Mouse (Mus musculus) MEL (cell line): ENCODE results near the gene 4930438A08Rik. TPM values are rescaled to one million over a fixed set of nuclear protein-coding genes. Genes with fewer than 3 reads are reported as not detected.

ENCODE experiments used
- DNase-seq: peaks from one replicate; pipeline ENCODE4 v3.0.0; 2011; ENCODE audit warnings: low read depth, low spot score
- H3K27ac ChIP-seq: 2 replicates; pipeline ENCODE4 v1.5.1; 2012; ENCODE audit warnings: low read depth, mild to moderate bottlenecking, control low read depth, low read length, moderate library complexity; ENCODE audit not compliant: control insufficient read depth
- H3K27me3 ChIP-seq, 2 experiments: fragments of 150-350 bp in 1 of 2; sonication (generic) in 1 of 2; 2 replicates each; pipeline ENCODE4 v1.6.1; 2012; ENCODE audit warnings: low read length in 2 of 2, mild to moderate bottlenecking in 2 of 2, improper control_type of control experiment in 1 of 2, moderate library complexity in 1 of 2; ENCODE audit not compliant: insufficient read depth in 2 of 2, control insufficient read depth in 1 of 2
- H3K36me3 ChIP-seq, 2 experiments: 2 replicates each; pipeline ENCODE4 v1.6.1; 2012 to 2014; ENCODE audit warnings: low read length in 2 of 2, improper control_type of control experiment in 1 of 2, inconsistent platforms in 1 of 2, mild to moderate bottlenecking in 1 of 2; ENCODE audit not compliant: insufficient read depth in 2 of 2, control insufficient read depth in 1 of 2
- H3K4me1 ChIP-seq, 2 experiments: fragments of 150-350 bp in 1 of 2; sonication (generic) in 1 of 2; 2 replicates each; pipeline ENCODE4 v1.6.1; 2012; ENCODE audit warnings: low read length in 2 of 2, improper control_type of control experiment in 1 of 2, mild to moderate bottlenecking in 1 of 2; ENCODE audit not compliant: insufficient read depth in 2 of 2, control insufficient read depth in 1 of 2
- H3K4me3 ChIP-seq, 2 experiments: fragments of 150-350 bp in 1 of 2; sonication (generic) in 1 of 2; 2 replicates each; pipeline ENCODE4 v1.5.1; 2012; ENCODE audit warnings: low read depth in 2 of 2, low read length in 2 of 2, mild to moderate bottlenecking in 2 of 2, moderate library complexity in 2 of 2, control low read depth in 1 of 2, improper control_type of control experiment in 1 of 2; ENCODE audit not compliant: control insufficient read depth in 1 of 2, insufficient read depth in 1 of 2
- H3K79me2 ChIP-seq: 2 replicates; pipeline ENCODE4 v1.6.1; 2012; ENCODE audit warnings: mild to moderate bottlenecking, low read length, moderate library complexity; ENCODE audit not compliant: control insufficient read depth, poor library complexity, insufficient read depth
- H3K9ac ChIP-seq: 2 replicates; pipeline ENCODE4 v1.6.1; 2012; ENCODE audit warnings: low read depth, mild to moderate bottlenecking, control low read depth, low read length, moderate library complexity; ENCODE audit not compliant: control insufficient read depth, poor library complexity, severe bottlenecking
- H3K9me3 ChIP-seq: fragments of 150-350 bp; sonication (generic); replicated peaks from 2 replicates; pipeline ENCODE4 v1.6.1; 2012; ENCODE audit warnings: mild to moderate bottlenecking, low read length, improper control_type of control experiment, moderate library complexity; ENCODE audit not compliant: insufficient read depth
- BHLHE40 ChIP-seq: IDR thresholded peaks from 2 replicates; pipeline ENCODE4 v1.6.1; 2012; ENCODE audit warnings: low read depth, mild to moderate bottlenecking, inconsistent platforms, low read length, improper control_type of control experiment, borderline replicate concordance
- CHD1 ChIP-seq: IDR thresholded peaks from 2 replicates; pipeline ENCODE4 v1.6.1; 2012; ENCODE audit warnings: low read depth, mild to moderate bottlenecking, inconsistent platforms, low read length, improper control_type of control experiment
- CTCF ChIP-seq, 3 experiments: IDR thresholded peaks in 2 of 3; conservative IDR thresholded peaks in 1 of 3; 2 replicates each; pipeline ENCODE4 v1.5.1; 2011 to 2012; ENCODE audit warnings: low read length in 3 of 3, low read depth in 2 of 3, mild to moderate bottlenecking in 2 of 3, improper control_type of control experiment in 1 of 3, inconsistent platforms in 1 of 3, mixed read lengths in 1 of 3, moderate library complexity in 1 of 3; ENCODE audit not compliant: control insufficient read depth in 1 of 3, insufficient read depth in 1 of 3, poor library complexity in 1 of 3, severe bottlenecking in 1 of 3
- E2F4 ChIP-seq: IDR thresholded peaks from 2 replicates; pipeline ENCODE4 v1.6.1; 2011; ENCODE audit warnings: low read depth, low read length, improper control_type of control experiment, borderline replicate concordance
- ELF1 ChIP-seq: IDR thresholded peaks from 2 replicates; pipeline ENCODE4 v1.6.1; 2014; ENCODE audit warnings: low read depth, mild to moderate bottlenecking, inconsistent platforms, low read length, improper control_type of control experiment, moderate library complexity
- EP300 ChIP-seq, 2 experiments: IDR thresholded peaks; 2 replicates each; pipeline ENCODE4 v1.6.1; 2011; ENCODE audit warnings: improper control_type of control experiment in 2 of 2, low read length in 2 of 2, low read depth in 1 of 2, mild to moderate bottlenecking in 1 of 2
- GABPA ChIP-seq: IDR thresholded peaks from 2 replicates; pipeline ENCODE4 v1.6.1; 2012; ENCODE audit warnings: low read depth, mild to moderate bottlenecking, inconsistent platforms, low read length, improper control_type of control experiment, moderate library complexity
- GATA1 ChIP-seq: IDR thresholded peaks from 2 replicates; pipeline ENCODE4 v1.6.1; 2011; ENCODE audit warnings: low read depth, low read length, improper control_type of control experiment
- KAT2A ChIP-seq: conservative IDR thresholded peaks from 2 replicates; pipeline ENCODE4 v1.6.1; 2012; ENCODE audit warnings: low read depth, low read length, improper control_type of control experiment, inconsistent platforms
- MAFK ChIP-seq: IDR thresholded peaks from 2 replicates; pipeline ENCODE4 v1.6.1; 2011; ENCODE audit warnings: low read depth, mild to moderate bottlenecking, low read length, improper control_type of control experiment, borderline replicate concordance
- MAX ChIP-seq: IDR thresholded peaks from 2 replicates; pipeline ENCODE4 v1.6.1; 2011; ENCODE audit warnings: low read length, improper control_type of control experiment
- MAZ ChIP-seq: IDR thresholded peaks from 2 replicates; pipeline ENCODE4 v1.6.1; 2012; ENCODE audit warnings: low read depth, mild to moderate bottlenecking, inconsistent platforms, low read length, improper control_type of control experiment
- MEF2A ChIP-seq: IDR thresholded peaks from 2 replicates; pipeline ENCODE4 v1.6.1; 2014; ENCODE audit warnings: low read depth, mild to moderate bottlenecking, inconsistent platforms, low read length, improper control_type of control experiment; ENCODE audit not compliant: poor library complexity, insufficient replicate concordance, severe bottlenecking; ENCODE audit errors: extremely low read depth
- MYC ChIP-seq: IDR thresholded peaks from 2 replicates; pipeline ENCODE4 v1.6.1; 2011; ENCODE audit warnings: low read depth, mild to moderate bottlenecking, low read length, improper control_type of control experiment, moderate library complexity
- NRF1 ChIP-seq: IDR thresholded peaks from 2 replicates; pipeline ENCODE4 v1.6.1; 2014; ENCODE audit warnings: low read depth, mild to moderate bottlenecking, inconsistent platforms, low read length, improper control_type of control experiment, moderate library complexity; ENCODE audit not compliant: poor library complexity, insufficient read depth, severe bottlenecking
- POLR2A ChIP-seq, 2 experiments: IDR thresholded peaks; 2 replicates each; pipeline ENCODE4 v1.6.1; 2011 to 2012; ENCODE audit warnings: low read length in 2 of 2, mild to moderate bottlenecking in 2 of 2, control low read depth in 1 of 2, improper control_type of control experiment in 1 of 2, low read depth in 1 of 2, moderate library complexity in 1 of 2; ENCODE audit not compliant: control insufficient read depth in 1 of 2, insufficient read depth in 1 of 2, poor library complexity in 1 of 2
- POLR2AphosphoS2 ChIP-seq: IDR thresholded peaks from 2 replicates; pipeline ENCODE4 v1.6.1; 2011; ENCODE audit warnings: low read length, improper control_type of control experiment
- POLR2AphosphoS5 ChIP-seq: IDR thresholded peaks from 2 replicates; pipeline ENCODE4 v1.6.1; 2012; ENCODE audit warnings: low read depth, borderline replicate concordance, mild to moderate bottlenecking, inconsistent platforms, low read length, moderate library complexity, mixed read lengths
- RAD21 ChIP-seq: IDR thresholded peaks from 2 replicates; pipeline ENCODE4 v1.6.1; 2011; ENCODE audit warnings: mild to moderate bottlenecking, low read depth, low read length, improper control_type of control experiment
- RCOR1 ChIP-seq: IDR thresholded peaks from 2 replicates; pipeline ENCODE4 v1.6.1; 2012; ENCODE audit warnings: low read depth, mild to moderate bottlenecking, inconsistent platforms, low read length, improper control_type of control experiment
- SIN3A ChIP-seq: IDR thresholded peaks from 2 replicates; pipeline ENCODE4 v1.6.1; 2012; ENCODE audit warnings: low read length, improper control_type of control experiment, inconsistent platforms
- TAL1 ChIP-seq: IDR thresholded peaks from 2 replicates; pipeline ENCODE4 v1.6.1; 2012; ENCODE audit warnings: mild to moderate bottlenecking, inconsistent platforms, low read length, moderate library complexity, mixed read lengths
- TBP ChIP-seq: IDR thresholded peaks from 2 replicates; pipeline ENCODE4 v1.8.0; 2011; ENCODE audit warnings: low read depth, low read length, improper control_type of control experiment
- TCF12 ChIP-seq: IDR thresholded peaks from 2 replicates; pipeline ENCODE4 v1.6.1; 2014; ENCODE audit warnings: low read depth, mild to moderate bottlenecking, inconsistent platforms, low read length, improper control_type of control experiment, moderate library complexity
- UBTF ChIP-seq: IDR thresholded peaks from 2 replicates; pipeline ENCODE4 v1.6.1; 2012; ENCODE audit warnings: low read depth, mild to moderate bottlenecking, inconsistent platforms, low read length, improper control_type of control experiment, moderate library complexity, borderline replicate concordance; ENCODE audit not compliant: insufficient read depth
- USF1 ChIP-seq: IDR thresholded peaks from 2 replicates; pipeline ENCODE4 v1.6.1; 2014; ENCODE audit warnings: low read depth, mild to moderate bottlenecking, inconsistent platforms, low read length, improper control_type of control experiment, moderate library complexity
- USF2 ChIP-seq, 2 experiments: IDR thresholded peaks; 2 replicates each; pipeline ENCODE4 v1.6.1; 2011 to 2012; ENCODE audit warnings: improper control_type of control experiment in 2 of 2, low read length in 2 of 2, borderline replicate concordance in 1 of 2, inconsistent platforms in 1 of 2, low read depth in 1 of 2, mild to moderate bottlenecking in 1 of 2; ENCODE audit not compliant: insufficient read depth in 1 of 2
- ZKSCAN1 ChIP-seq: IDR thresholded peaks from 2 replicates; pipeline ENCODE4 v1.6.1; 2012; ENCODE audit warnings: low read depth, mild to moderate bottlenecking, inconsistent platforms, low read length, improper control_type of control experiment, moderate library complexity
- ZMIZ1 ChIP-seq: IDR thresholded peaks from 2 replicates; pipeline ENCODE4 v1.6.1; 2012; ENCODE audit warnings: low read depth, mild to moderate bottlenecking, inconsistent platforms, low read length, improper control_type of control experiment, moderate library complexity
- ZNF384 ChIP-seq: IDR thresholded peaks from 2 replicates; pipeline ENCODE4 v1.6.1; 2012; ENCODE audit warnings: low read depth, mild to moderate bottlenecking, inconsistent platforms, low read length, improper control_type of control experiment
- polyA plus RNA-seq, 2 experiments: library from polyadenylated mRNA; stranded (reverse) in 1 of 2; unstranded in 1 of 2; fragments of >175 nt in 1 of 2; fragments of >200 nt in 1 of 2; gene quantifications; 2 replicates each; pipeline versions ENCODE4 v1.2.1 to v1.2.4; 2012; ENCODE audit warnings: low replicate concordance in 2 of 2, low read depth in 1 of 2; ENCODE audit not compliant: insufficient read length in 2 of 2, insufficient read depth in 1 of 2, missing spikeins in 1 of 2
- total RNA-seq: library from RNA; depleted of rRNA; stranded (reverse); fragments of 300-350 nt; gene quantifications from 2 replicates; pipeline ENCODE4 v1.2.3, GENCODE M21; 2012

Gene 4930438A08Rik
- total and polyA plus RNA-seq, 3 experiments, result not detected

GRCm38 (mm10) chr11:58301057-58301456, 26.5 kb downstream of the 4930438A08Rik start (continued):
- TF ChIP-seq GATA1 (no peak), EP300 (IDR thresholded peaks at IDR 0.05; ENCODE audit: low read depth in 1 of 2, low read length in 2 of 2) (no peak), CTCF (IDR thresholded peaks at IDR 0.05 in 2 of 3, conservative IDR thresholded peaks at IDR 0.05 in 1 of 3; ENCODE audit: control insufficient read depth in 1 of 3, insufficient read depth in 1 of 3, low read depth in 2 of 3, low read length in 3 of 3, poor library complexity in 1 of 3, severe bottlenecking in 1 of 3) (peak; percentile 46 to 76 (median 72)), POLR2A (IDR thresholded peaks at IDR 0.05; ENCODE audit: control insufficient read depth in 1 of 2, insufficient read depth in 1 of 2, low read depth in 1 of 2, low read length in 2 of 2, poor library complexity in 1 of 2) (0 out of 4 replicates have a peak, but pooled peaks of 1 of the 2 experiments have one; percentile 40), KAT2A (no peak), POLR2AphosphoS5 (no peak), MAX (peak; percentile 61; the same call in 1 of the 2 replicates), MAFK (no peak), TCF12 (no peak), CHD1 (no peak), RCOR1 (no peak), TAL1 (no peak), USF1 (no peak), BHLHE40 (no peak), MAZ (no peak), GABPA (no peak; the same call in 1 of the 2 replicates), USF2 (IDR thresholded peaks at IDR 0.05; ENCODE audit: borderline replicate concordance in 1 of 2, insufficient read depth in 1 of 2, low read depth in 1 of 2, low read length in 2 of 2) (no peak), E2F4 (no peak), ELF1 (no peak), TBP (0 out of 2 replicates have a peak, but pooled peaks have one; percentile 51), ZKSCAN1 (no peak)

DNA sequence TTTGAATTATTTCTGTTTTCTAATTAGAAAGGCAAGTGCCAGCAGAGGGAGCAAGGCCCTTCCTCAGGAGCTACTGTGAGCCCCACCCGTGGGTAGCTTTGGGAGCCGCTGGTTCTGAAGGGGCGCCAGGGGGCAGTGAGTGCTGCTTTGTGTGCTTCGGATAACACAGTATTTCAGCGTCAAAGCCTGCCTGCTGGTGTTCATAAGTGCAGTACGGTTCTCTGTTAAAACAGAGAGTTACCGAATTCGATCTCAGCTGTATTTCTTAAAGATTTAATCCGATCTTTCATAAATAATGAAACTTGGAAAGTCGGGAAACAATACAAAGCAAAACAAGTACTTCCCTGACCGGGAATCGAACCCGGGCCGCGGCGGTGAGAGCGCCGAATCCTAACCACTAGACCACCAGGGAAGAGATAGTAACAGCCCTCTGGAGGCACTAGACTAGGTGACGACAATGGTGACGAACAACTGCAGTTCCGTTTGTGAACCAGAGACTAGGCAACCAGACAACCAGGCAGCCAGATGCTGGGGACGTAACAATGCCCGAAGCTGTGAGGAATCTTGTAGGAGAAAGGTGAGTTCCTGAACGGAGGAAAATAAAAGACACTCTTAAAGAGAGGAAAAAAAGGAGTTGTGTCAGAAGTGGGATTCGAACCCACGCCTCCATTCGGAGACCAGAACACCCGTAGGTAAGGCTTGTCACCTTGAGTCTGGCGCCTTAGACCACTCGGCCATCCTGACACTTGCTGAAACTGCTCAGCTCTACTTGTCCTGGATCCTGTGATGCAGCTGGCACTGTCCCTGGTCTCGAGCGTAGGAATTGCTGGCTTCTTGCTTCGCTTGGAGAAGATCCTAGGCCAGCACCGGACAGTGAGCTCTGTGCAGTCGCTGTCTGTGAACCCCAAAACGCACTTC, 27.5 kb downstream of the 4930438A08Rik start:
- Histone ChIP-seq H3K9ac (peak overlapping the region; percentile 65), H3K4me1 (peaks cover 0 to 11% of the 10 kb centered on the region in 2 experiments; a peak in 2 of 4 replicates), H3K79me2 (peaks cover 1% of the 10 kb centered on the region; the same call in 1 of the 2 replicates), H3K4me3 (peak overlapping the region; percentile 62 to 73), H3K9me3 (no peaks in the 10 kb centered on the region), H3K27me3 (peaks cover 0 to 2% of the 10 kb centered on the region in 2 experiments; a peak in 1 of 4 replicates), H3K36me3 (peaks cover 0 to 12% of the 10 kb centered on the region in 2 experiments; a peak in 2 of 4 replicates), H3K27ac (peak overlapping the region; percentile 59)
- peak; percentile 98 for DNase-seq
- peak; percentile 47 for TF ChIP-seq RAD21
- no peak for TF ChIP-seq MEF2A
- no peak for TF ChIP-seq POLR2AphosphoS2
- TF ChIP-seq SIN3A, result peak; percentile 37; the same call in 1 of the 2 replicates
- no peak for TF ChIP-seq MAX
- TF ChIP-seq ZMIZ1, result no peak
- no peak for TF ChIP-seq ZNF384
- peak; percentile 87; the same call in 1 of the 2 replicates for TF ChIP-seq MAZ
- TF ChIP-seq NRF1, result peak; percentile 41; the same call in 1 of the 2 replicates
- TF ChIP-seq RCOR1, result no peak
- no peak for TF ChIP-seq TCF12
- TF ChIP-seq POLR2A (IDR thresholded peaks at IDR 0.05; ENCODE audit: control insufficient read depth in 1 of 2, insufficient read depth in 1 of 2, low read depth in 1 of 2, low read length in 2 of 2, poor library complexity in 1 of 2), result peak in 1 of 2 experiments; percentile 26; a peak in 1 of 4 replicates
- TF ChIP-seq USF1, result no peak
- TF ChIP-seq MYC, result no peak
- TF ChIP-seq UBTF, result no peak
- TF ChIP-seq ELF1, result peak; percentile 81
- TF ChIP-seq CHD1, result no peak
- TF ChIP-seq BHLHE40, result no peak
